Mouse (Mus musculus) forebrain, embryonic 13.5 days (tissue): ENCODE results near the gene Agpat4. TPM values are rescaled to one million over a fixed set of nuclear protein-coding genes. Genes with fewer than 3 reads are reported as not detected.

ENCODE experiments used
- ATAC-seq: fragments of 200-750 bp; cut with Nextera tagmentation; 2 replicates; pipeline ENCODE4 v1.8.0; 2017
- H3K27ac ChIP-seq: fragments of 300-500 bp; sonication (generic); 2 replicates; pipeline ENCODE4 v1.5.1; 2015; ENCODE audit warnings: inconsistent platforms, mild to moderate bottlenecking, moderate library complexity
- H3K27me3 ChIP-seq: fragments of 300-500 bp; sonication (generic); 2 replicates; pipeline ENCODE4 v1.6.1; 2015; ENCODE audit warnings: mild to moderate bottlenecking, inconsistent platforms
- H3K36me3 ChIP-seq: fragments of 300-500 bp; sonication (generic); 2 replicates; pipeline ENCODE4 v1.6.1; 2015; ENCODE audit warnings: mild to moderate bottlenecking, inconsistent platforms; ENCODE audit not compliant: poor library complexity, severe bottlenecking
- H3K4me1 ChIP-seq: fragments of 300-500 bp; sonication (generic); 2 replicates; pipeline ENCODE4 v1.6.1; 2015; ENCODE audit warnings: inconsistent platforms
- H3K4me2 ChIP-seq: fragments of 300-500 bp; sonication (generic); 2 replicates; pipeline ENCODE4 v1.6.1; 2015; ENCODE audit warnings: inconsistent platforms, mild to moderate bottlenecking, moderate library complexity
- H3K4me3 ChIP-seq: fragments of 300-500 bp; sonication (generic); 2 replicates; pipeline ENCODE4 v1.5.1; 2015; ENCODE audit warnings: mild to moderate bottlenecking, inconsistent platforms
- H3K9ac ChIP-seq: fragments of 300-500 bp; sonication (generic); 2 replicates; pipeline ENCODE4 v1.6.1; 2015; ENCODE audit warnings: mild to moderate bottlenecking, inconsistent platforms
- H3K9me3 ChIP-seq: fragments of 300-500 bp; sonication (generic); replicated peaks from 2 replicates; pipeline ENCODE4 v1.6.1; 2016; ENCODE audit warnings: inconsistent platforms
- WGBS: fragments of 180-500 bp; shearing (Covaris S2); methylation state at CpG from one replicate; pipeline ENCODE4 v1.1.7; 2015; 5-methylcytosine and 5-hydroxymethylcytosine counted together
- polyA plus RNA-seq: library from polyadenylated mRNA; unstranded; fragments of >200 nt; fragmentation: Nextera tagmentation; extraction: Ambion mirVana; gene quantifications from 2 replicates; pipeline ENCODE4 v1.2.1, GENCODE M21; 2015

The Agpat4 gene
- polyA plus RNA-seq, 1 experiment from 2014 or later = 46.5 TPM

DNA sequence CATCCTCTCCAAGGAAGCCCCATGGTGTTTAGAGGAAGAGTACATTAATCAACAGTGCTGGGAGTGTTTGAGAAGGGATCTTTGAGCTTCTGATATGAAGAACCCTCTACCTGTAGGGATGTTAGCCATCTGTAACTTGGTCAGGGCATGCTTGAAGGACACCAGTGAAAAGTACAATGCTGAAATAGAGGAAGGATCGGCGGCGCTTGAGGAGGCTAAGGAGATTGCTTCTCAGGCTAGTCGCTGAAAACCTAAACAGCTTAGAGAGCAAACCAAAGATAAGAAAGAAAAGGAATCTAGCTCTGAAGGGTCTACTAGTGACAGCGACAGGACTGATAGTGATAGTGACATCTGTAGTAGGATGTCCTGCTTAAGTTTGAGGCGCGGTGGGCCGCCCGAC is 132.1 kb downstream of the Agpat4 start:
- H3K4me1 ChIP-seq = no peaks in the 10 kb centered on the region
- H3K4me3 ChIP-seq = no peak overlapping the region
- no peaks in the 10 kb centered on the region for H3K27me3 ChIP-seq
- H3K9ac ChIP-seq = no peak overlapping the region
- peaks cover 86% of the 10 kb centered on the region for H3K36me3 ChIP-seq
- no peak overlapping the region for H3K27ac ChIP-seq
- over 99% methylated on average over 9 of the region's 9 CpGs for WGBS
- H3K9me3 ChIP-seq = peaks cover 8% of the 10 kb centered on the region
- ATAC-seq = no peak
- H3K4me2 ChIP-seq = no peak overlapping the region

GRCm38 (mm10) chr17:12256142-12256541 is 137.6 kb downstream of the Agpat4 start:
- 97% methylated on average over 11 of the region's 11 CpGs for WGBS
- peaks cover 93% of the 10 kb centered on the region for H3K36me3 ChIP-seq

GRCm38 (mm10) chr17:12258517-12258916 is 140.0 kb downstream of the Agpat4 start:
- no peak overlapping the region for H3K9ac ChIP-seq
- H3K9me3 ChIP-seq = no peaks in the 10 kb centered on the region
- no peak overlapping the region for H3K27ac ChIP-seq
- H3K27me3 ChIP-seq = no peaks in the 10 kb centered on the region
- WGBS = 74% methylated on average over 6 of the region's 6 CpGs
- H3K4me3 ChIP-seq = no peak overlapping the region
- H3K4me1 ChIP-seq = no peaks in the 10 kb centered on the region
- ATAC-seq = no peak
- H3K4me2 ChIP-seq = no peak overlapping the region
- peaks cover 82% of the 10 kb centered on the region for H3K36me3 ChIP-seq

More at GRCm38 (mm10) chr17:12256142-12256541, 137.6 kb downstream of the Agpat4 start:
- Histone ChIP-seq H3K9me3 (peaks cover 8% of the 10 kb centered on the region), H3K4me2 (no peak overlapping the region), H3K4me3 (no peak overlapping the region), H3K27me3 (no peaks in the 10 kb centered on the region), H3K27ac (no peak overlapping the region), H3K9ac (no peak overlapping the region), H3K4me1 (no peaks in the 10 kb centered on the region)
- no peak for ATAC-seq

GRCm38 (mm10) chr17:12259957-12260356 is 141.5 kb downstream of the Agpat4 start:
- H3K9ac ChIP-seq = no peak overlapping the region
- H3K4me1 ChIP-seq = no peaks in the 10 kb centered on the region
- peaks cover 72% of the 10 kb centered on the region for H3K36me3 ChIP-seq
- WGBS = 95% methylated on average over 8 of the region's 8 CpGs
- no peaks in the 10 kb centered on the region for H3K9me3 ChIP-seq
- no peak overlapping the region for H3K4me2 ChIP-seq
- no peaks in the 10 kb centered on the region for H3K27me3 ChIP-seq
- no peak overlapping the region for H3K27ac ChIP-seq
- no peak overlapping the region for H3K4me3 ChIP-seq
- no peak for ATAC-seq

DNA sequence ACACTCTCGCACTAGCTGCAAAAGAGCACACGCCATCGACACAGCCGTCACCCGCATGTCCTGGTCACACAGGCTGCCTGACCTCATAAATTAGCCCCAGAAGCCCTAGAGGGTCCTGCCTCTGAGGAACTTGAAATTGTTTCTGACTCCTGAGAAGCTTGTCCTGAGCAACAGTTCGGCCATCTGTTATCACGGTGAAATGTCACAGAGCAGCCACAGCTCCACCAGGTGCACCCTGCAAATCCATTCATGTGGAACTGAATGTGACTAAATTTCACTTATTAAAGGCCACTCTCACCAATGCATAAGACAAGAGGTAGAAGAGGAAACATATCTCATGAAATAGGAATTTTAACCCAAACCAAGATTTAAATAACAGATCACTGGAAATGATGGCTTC is 142.9 kb downstream of the Agpat4 start:
- no peak for ATAC-seq
- WGBS = 89% methylated on average over 7 of the region's 7 CpGs
- H3K4me3 ChIP-seq = no peak overlapping the region
- H3K27ac ChIP-seq = no peak overlapping the region
- peaks cover 3% of the 10 kb centered on the region for H3K4me1 ChIP-seq
- H3K9me3 ChIP-seq = no peaks in the 10 kb centered on the region
- H3K36me3 ChIP-seq = peaks cover 58% of the 10 kb centered on the region
- no peaks in the 10 kb centered on the region for H3K27me3 ChIP-seq
- no peak overlapping the region for H3K4me2 ChIP-seq
- no peak overlapping the region for H3K9ac ChIP-seq

GRCm38 (mm10) chr17:12261887-12262286 is 143.4 kb downstream of the Agpat4 start:
- H3K9ac ChIP-seq = no peak overlapping the region
- no peaks in the 10 kb centered on the region for H3K27me3 ChIP-seq
- no peak overlapping the region for H3K27ac ChIP-seq
- 94% methylated on average over 2 of the region's 2 CpGs for WGBS
- no peak overlapping the region for H3K4me3 ChIP-seq
- peaks cover 8% of the 10 kb centered on the region for H3K4me1 ChIP-seq
- peaks cover 53% of the 10 kb centered on the region for H3K36me3 ChIP-seq
- ATAC-seq = no peak
- H3K9me3 ChIP-seq = no peaks in the 10 kb centered on the region
- no peak overlapping the region for H3K4me2 ChIP-seq

DNA sequence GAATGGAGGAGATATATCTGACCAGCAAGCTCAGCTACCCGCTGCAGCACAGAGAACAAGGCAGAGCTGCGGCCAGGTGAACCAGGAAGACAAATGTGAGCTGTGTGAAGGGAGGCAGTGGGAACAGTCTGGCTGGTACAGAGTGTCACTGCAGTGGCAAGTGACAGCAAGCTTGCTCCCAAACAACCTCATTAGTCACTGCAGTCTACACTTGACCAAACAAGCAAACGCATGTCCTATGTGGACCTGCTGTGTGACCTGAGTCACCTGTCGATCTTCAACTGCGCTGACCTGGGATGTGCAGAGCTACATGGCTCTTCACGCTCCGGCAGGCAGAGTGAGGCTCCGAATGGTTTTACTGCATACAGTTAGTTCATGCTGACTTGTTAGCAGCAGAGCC is 144.3 kb downstream of the Agpat4 start:
- Histone ChIP-seq H3K4me1 (peaks cover 15% of the 10 kb centered on the region), H3K4me3 (no peak overlapping the region), H3K27me3 (no peaks in the 10 kb centered on the region), H3K9ac (no peak overlapping the region), H3K36me3 (peaks cover 43% of the 10 kb centered on the region), H3K27ac (no peak overlapping the region), H3K9me3 (no peaks in the 10 kb centered on the region), H3K4me2 (no peak overlapping the region)
- 90% methylated on average over 8 of the region's 8 CpGs for WGBS
- ATAC-seq = no peak

DNA sequence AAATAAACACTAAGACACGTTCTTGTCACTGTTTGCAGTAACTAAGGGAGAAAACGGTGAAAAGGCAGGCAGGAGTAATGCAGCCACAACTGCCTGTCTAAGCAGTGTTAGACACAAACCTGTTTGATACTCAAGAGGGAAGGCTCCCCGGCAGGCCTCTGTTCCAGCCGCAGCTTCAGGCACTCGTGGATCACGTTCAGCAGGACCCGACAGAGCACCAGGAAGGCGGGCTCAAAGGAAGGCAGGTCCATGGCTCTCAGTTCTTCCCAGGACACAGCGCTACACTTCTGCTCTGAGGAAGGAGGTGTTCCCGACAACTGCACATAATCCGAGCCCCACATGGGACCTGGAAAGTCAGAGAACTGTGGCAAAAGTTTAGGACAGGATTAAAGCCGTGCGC is 145.3 kb downstream of the Agpat4 start:
- no peak overlapping the region for H3K27ac ChIP-seq
- H3K36me3 ChIP-seq = peaks cover 39% of the 10 kb centered on the region
- H3K4me2 ChIP-seq = no peak overlapping the region
- no peak overlapping the region for H3K9ac ChIP-seq
- peaks cover 22% of the 10 kb centered on the region for H3K4me1 ChIP-seq
- no peaks in the 10 kb centered on the region for H3K9me3 ChIP-seq
- 93% methylated on average over 13 of the region's 13 CpGs for WGBS
- no peak overlapping the region for H3K4me3 ChIP-seq
- no peaks in the 10 kb centered on the region for H3K27me3 ChIP-seq
- no peak for ATAC-seq

- Histone ChIP-seq H3K9me3 (no peaks in the 10 kb centered on the region), H3K4me1 (peaks cover 26% of the 10 kb centered on the region), H3K27me3 (no peaks in the 10 kb centered on the region), H3K27ac (no peak overlapping the region), H3K9ac (no peak overlapping the region), H3K4me3 (no peak overlapping the region), H3K36me3 (peaks cover 39% of the 10 kb centered on the region), H3K4me2 (no peak overlapping the region)
- ATAC-seq = no peak
- 92% methylated on average over 3 of the region's 3 CpGs for WGBS
These were observed 145.8 kb downstream of the Agpat4 start for GRCm38 (mm10) chr17:12264293-12264692.

DNA sequence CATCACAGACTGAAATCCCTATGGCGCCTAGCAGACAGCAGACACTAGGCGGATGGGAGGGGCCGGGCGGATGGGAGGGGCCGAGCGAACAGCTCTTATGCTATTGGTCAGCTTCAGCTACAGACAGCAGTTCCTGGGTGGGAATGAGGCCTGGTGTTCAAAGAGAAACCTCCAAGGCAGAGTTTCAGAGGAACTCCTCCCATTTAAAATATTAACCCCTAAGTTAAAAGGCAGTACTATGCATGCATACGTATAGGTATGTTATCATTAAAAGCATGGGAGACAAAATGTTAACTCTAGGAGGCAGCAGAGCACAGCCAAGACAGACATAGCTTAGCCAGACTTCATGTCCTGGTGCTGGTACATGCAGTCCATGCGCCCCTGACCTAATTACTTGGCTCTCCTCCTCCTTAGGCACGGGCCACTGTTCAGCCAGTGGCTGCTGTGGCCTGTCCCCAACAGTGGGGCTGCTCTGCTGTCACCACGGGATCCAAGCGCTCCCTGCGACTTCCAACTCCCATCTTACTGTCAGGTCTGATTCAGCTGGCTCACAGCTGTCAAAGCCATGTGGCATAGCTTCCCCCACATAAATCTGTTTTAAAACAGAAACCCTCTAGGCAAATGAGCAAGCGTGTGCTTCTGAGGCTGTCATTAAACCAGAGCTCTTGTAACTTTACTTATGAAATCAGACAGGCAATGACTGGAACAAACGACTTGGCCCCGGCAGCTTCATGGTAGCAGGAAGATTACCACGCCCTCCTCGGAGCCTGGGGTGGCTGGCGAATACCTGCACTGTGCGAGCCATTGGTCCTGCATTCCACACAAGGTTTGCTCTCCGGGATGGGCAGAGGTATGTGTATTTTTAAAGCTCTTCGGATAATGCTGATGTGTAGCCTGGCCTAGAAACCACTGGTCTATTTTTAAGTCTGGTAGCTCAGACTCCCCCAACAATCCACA is 147.7 kb downstream of the Agpat4 start:
- Histone ChIP-seq H3K9me3 (no peaks in the 10 kb centered on the region), H3K4me2 (no peak overlapping the region), H3K9ac (no peak overlapping the region)

DNA sequence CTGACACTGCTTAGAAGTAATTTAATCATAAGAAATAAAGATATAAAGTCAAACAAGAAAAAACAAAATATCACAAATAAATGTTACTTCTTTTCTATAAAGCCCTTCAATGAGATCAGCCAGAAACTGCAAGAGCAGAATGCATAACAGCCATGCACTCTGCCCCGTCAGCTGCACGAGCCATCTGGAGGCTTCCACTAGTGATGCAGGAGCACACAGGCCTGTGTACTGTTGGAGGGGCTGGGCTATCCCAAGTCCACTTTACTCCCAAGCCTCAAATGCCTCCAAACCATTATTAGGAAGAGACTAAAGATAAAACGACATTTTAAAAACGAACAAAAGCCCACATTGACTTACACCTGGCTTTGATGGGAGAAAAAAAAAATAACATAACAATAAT is 149.6 kb downstream of the Agpat4 start:
- 82% methylated on average over 4 of the region's 4 CpGs for WGBS
- no peak overlapping the region for H3K27ac ChIP-seq
- peaks cover 46% of the 10 kb centered on the region for H3K36me3 ChIP-seq
- H3K4me3 ChIP-seq = no peak overlapping the region
- H3K27me3 ChIP-seq = no peaks in the 10 kb centered on the region
- H3K4me1 ChIP-seq = peaks cover 26% of the 10 kb centered on the region
- H3K4me2 ChIP-seq = no peak overlapping the region
- ATAC-seq = no peak
- no peak overlapping the region for H3K9ac ChIP-seq
- no peaks in the 10 kb centered on the region for H3K9me3 ChIP-seq

More for the DNA sequence above, 147.7 kb downstream of the Agpat4 start:
- Histone ChIP-seq H3K4me1 (peaks cover 26% of the 10 kb centered on the region), H3K27ac (peak overlapping the region; percentile 54), H3K36me3 (peaks cover 42% of the 10 kb centered on the region), H3K4me3 (no peak overlapping the region), H3K27me3 (no peaks in the 10 kb centered on the region)
- WGBS = 72% methylated on average over 21 of the region's 21 CpGs
- peak; percentile 68 for ATAC-seq

DNA sequence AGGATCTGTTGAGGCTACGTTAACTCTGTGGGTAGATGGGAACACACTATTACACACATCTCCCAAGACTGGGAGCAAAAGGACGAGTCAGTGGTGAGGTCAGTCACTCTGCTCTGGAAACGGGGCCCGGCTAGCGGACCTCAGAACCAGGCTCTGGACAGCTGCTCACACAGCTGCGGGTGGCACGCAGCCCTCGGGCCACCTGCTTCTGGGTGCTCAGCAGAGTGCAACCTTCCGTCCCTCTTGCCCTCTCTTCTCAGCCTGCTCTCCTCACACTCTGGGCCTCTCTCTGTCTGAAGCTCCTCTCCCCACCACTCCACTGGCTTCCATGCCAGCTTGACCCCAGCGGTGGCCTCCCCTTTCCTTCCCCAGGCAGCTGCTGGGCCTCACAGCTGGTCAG is 150.0 kb downstream of the Agpat4 start:
- H3K36me3 ChIP-seq = peaks cover 41% of the 10 kb centered on the region
- H3K4me2 ChIP-seq = no peak overlapping the region
- 0 out of 2 replicates have a peak overlapping the region, but pooled peaks have one; percentile 2 for H3K9ac ChIP-seq
- H3K4me1 ChIP-seq = peaks cover 26% of the 10 kb centered on the region
- H3K4me3 ChIP-seq = no peak overlapping the region
- ATAC-seq = no peak
- H3K27me3 ChIP-seq = no peaks in the 10 kb centered on the region
- 84% methylated on average over 10 of the region's 10 CpGs for WGBS
- no peak overlapping the region for H3K27ac ChIP-seq
- H3K9me3 ChIP-seq = no peaks in the 10 kb centered on the region
